Mouse (Mus musculus): ENCODE measurements at regions not wholly inside any gene's neighbourhood (a gene's known extent, or its start where the extent isn't known, plus 50 kb on each side); places are given as distances from the start of the nearest gene placed in this dataset.
"Not testable (repeated sequence)": the region's sequence is repeated elsewhere in the genome, so short reads cannot be mapped to it uniquely, and the experiment has no call there.

GRCm38 (mm10) chr3:117265790-117266189 lies 94.9 kb downstream of the Plppr4 start:
- no peak for DNase-seq

GRCm38 (mm10) chr3:117247833-117248232 lies 112.8 kb downstream of the Plppr4 start:
- DNase-seq = no peak

- no peak for DNase-seq
These were observed 118.9 kb downstream of the Plppr4 start for GRCm38 (mm10) chr3:117241810-117242209.

GRCm38 (mm10) chr3:117226616-117227015 lies 134.1 kb downstream of the Plppr4 start:
- no peak for DNase-seq

- no peak for DNase-seq
These were observed 135.6 kb downstream of the Plppr4 start for GRCm38 (mm10) chr3:117225041-117225440.

- DNase-seq = no peak
These were observed 142.7 kb downstream of the Plppr4 start for GRCm38 (mm10) chr3:117217952-117218351.

- DNase-seq = no peak
These were observed 168.8 kb downstream of the Plppr4 start for GRCm38 (mm10) chr3:117191903-117192302.

- DNase-seq = no peak
These were observed 171.7 kb downstream of the Plppr4 start for GRCm38 (mm10) chr3:117188782-117189500.

GRCm38 (mm10) chr3:117183654-117184184 lies 177.0 kb downstream of the Plppr4 start:
- no peak for DNase-seq

- DNase-seq = no peak
These were observed 190.9 kb downstream of the Plppr4 start for GRCm38 (mm10) chr3:117169740-117170139.

GRCm38 (mm10) chr3:117163046-117163445 lies 194.3 kb upstream of the Palmd start:
- DNase-seq = no peak

- DNase-seq = not testable (repeated sequence)
These were observed 191.9 kb upstream of the Palmd start for GRCm38 (mm10) chr3:117160689-117161088.

- DNase-seq = no peak
These were observed 186.5 kb upstream of the Palmd start for GRCm38 (mm10) chr3:117155274-117155673.

- no peak for DNase-seq
These were observed 184.3 kb upstream of the Palmd start for GRCm38 (mm10) chr3:117153011-117153473.

GRCm38 (mm10) chr3:117152414-117152813 lies 183.6 kb upstream of the Palmd start:
- no peak for DNase-seq

GRCm38 (mm10) chr3:117147414-117147813 lies 178.6 kb upstream of the Palmd start:
- peak in 1 of 2 experiments; percentile 4 for DNase-seq

GRCm38 (mm10) chr3:117139835-117140234 lies 171.0 kb upstream of the Palmd start:
- no peak for DNase-seq

- DNase-seq = no peak
These were observed 169.9 kb upstream of the Palmd start for GRCm38 (mm10) chr3:117138720-117139119.

- no peak for DNase-seq
These were observed 164.1 kb upstream of the Palmd start for GRCm38 (mm10) chr3:117132897-117133296.

- no peak for DNase-seq
These were observed 153.4 kb upstream of the Palmd start for GRCm38 (mm10) chr3:117122211-117122610.

GRCm38 (mm10) chr3:117120086-117121055 lies 151.6 kb upstream of the Palmd start:
- peak in 1 of 2 experiments; percentile 53 for DNase-seq

GRCm38 (mm10) chr3:117119576-117119975 lies 150.8 kb upstream of the Palmd start:
- no peak for DNase-seq

GRCm38 (mm10) chr3:117117838-117118237 lies 149.1 kb upstream of the Palmd start:
- DNase-seq = no peak
